Mouse (Mus musculus) megakaryocyte, embryonic 14.5 days (primary cell): Measurements from ENCODE around the gene Tlr5.

Experiments
- FLI1 ChIP-seq: IDR thresholded peaks from 2 replicates; pipeline ENCODE4 v1.6.1; 2012; ENCODE audit warnings: low read length, inconsistent platforms, mixed read lengths
- GATA1 ChIP-seq: IDR thresholded peaks from 3 replicates; pipeline ENCODE4 v1.6.1; 2012; ENCODE audit warnings: mixed read lengths, low read length, inconsistent platforms, borderline replicate concordance

DNA sequence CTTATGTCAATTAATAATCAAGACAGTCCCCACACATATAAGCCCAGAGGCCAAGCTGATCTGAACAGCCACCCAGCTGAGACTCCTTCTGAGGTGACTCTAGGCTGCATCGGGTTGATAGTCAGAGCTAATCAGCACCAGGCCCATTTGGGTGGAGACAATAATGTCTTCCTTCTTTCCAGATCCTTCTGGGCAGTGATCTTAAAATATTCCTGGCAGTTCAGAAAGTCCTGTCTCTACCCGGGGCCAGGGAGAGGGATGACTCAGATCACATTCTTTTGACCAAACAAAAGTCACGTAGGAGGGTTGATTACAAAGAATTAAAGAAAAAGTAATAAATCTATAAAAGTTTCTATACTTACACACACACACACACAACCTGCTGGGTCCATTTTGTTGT lies 10.7 kb upstream of the Tlr5 start:
- TF ChIP-seq GATA1 (no peak), FLI1 (no peak)
